Mouse (Mus musculus): ENCODE measurements at regions not wholly inside any gene's neighbourhood (a gene's known extent, or its start where the extent isn't known, plus 50 kb on each side); places are given as distances from the start of the nearest gene placed in this dataset.

GRCm38 (mm10) chr15:88472351-88473100 is 127.6 kb upstream of the Zdhhc25 start:
- DNase-seq (ENCODE audit: low read depth): no peak

- no peak for DNase-seq (ENCODE audit: low read depth)
Observed at GRCm38 (mm10) chr15:88473221-88473620, 126.9 kb upstream of the Zdhhc25 start.

- DNase-seq (ENCODE audit: low read depth): no peak
Observed at GRCm38 (mm10) chr15:88483471-88483870, 116.6 kb upstream of the Zdhhc25 start.

- DNase-seq (ENCODE audit: low read depth): no peak
Observed at GRCm38 (mm10) chr15:88489715-88490114, 110.4 kb upstream of the Zdhhc25 start.

GRCm38 (mm10) chr15:88490316-88491090 is 109.6 kb upstream of the Zdhhc25 start:
- peak; percentile 2 for DNase-seq (ENCODE audit: low read depth)

GRCm38 (mm10) chr15:88491091-88491366 is 109.1 kb upstream of the Zdhhc25 start:
- DNase-seq (ENCODE audit: low read depth): no peak

GRCm38 (mm10) chr15:88497957-88498356 is 102.1 kb upstream of the Zdhhc25 start:
- no peak for DNase-seq (ENCODE audit: low read depth)

- DNase-seq (ENCODE audit: low read depth): no peak
Observed at GRCm38 (mm10) chr15:88502311-88502710, 97.8 kb upstream of the Zdhhc25 start.

GRCm38 (mm10) chr15:88503896-88504295 is 96.2 kb upstream of the Zdhhc25 start:
- DNase-seq (ENCODE audit: low read depth): no peak

GRCm38 (mm10) chr15:88505491-88506119 is 94.5 kb upstream of the Zdhhc25 start:
- no peak for DNase-seq (ENCODE audit: low read depth)

- DNase-seq (ENCODE audit: low read depth): no peak
Observed at GRCm38 (mm10) chr15:88507886-88508285, 92.2 kb upstream of the Zdhhc25 start.

- no peak for DNase-seq (ENCODE audit: low read depth)
Observed at GRCm38 (mm10) chr15:88508971-88509370, 91.1 kb upstream of the Zdhhc25 start.

GRCm38 (mm10) chr15:88509626-88510025 is 90.5 kb upstream of the Zdhhc25 start:
- DNase-seq (ENCODE audit: low read depth): no peak

- DNase-seq (ENCODE audit: low read depth): no peak
Observed at GRCm38 (mm10) chr15:88514091-88514490, 86.0 kb upstream of the Zdhhc25 start.

GRCm38 (mm10) chr15:88531218-88531617 is 68.9 kb upstream of the Zdhhc25 start:
- no peak for DNase-seq (ENCODE audit: low read depth)

GRCm38 (mm10) chr15:88532008-88532407 is 68.1 kb upstream of the Zdhhc25 start:
- no peak for DNase-seq (ENCODE audit: low read depth)

- no peak for DNase-seq (ENCODE audit: low read depth)
Observed at GRCm38 (mm10) chr15:88533354-88533753, 66.7 kb upstream of the Zdhhc25 start.

- no peak for DNase-seq (ENCODE audit: low read depth)
Observed at GRCm38 (mm10) chr15:88535516-88535915, 64.6 kb upstream of the Zdhhc25 start.

GRCm38 (mm10) chr15:88537190-88537589 is 62.9 kb upstream of the Zdhhc25 start:
- no peak for DNase-seq (ENCODE audit: low read depth)

- DNase-seq (ENCODE audit: low read depth): no peak
Observed at GRCm38 (mm10) chr15:88542567-88542966, 57.5 kb upstream of the Zdhhc25 start.

GRCm38 (mm10) chr15:88544216-88544615 is 55.9 kb upstream of the Zdhhc25 start:
- no peak for DNase-seq (ENCODE audit: low read depth)

- no peak for DNase-seq (ENCODE audit: low read depth)
Observed at GRCm38 (mm10) chr15:88548261-88548660, 51.8 kb upstream of the Zdhhc25 start.
